Mouse (Mus musculus): ENCODE results near the gene Olfr455.

Gene Olfr455

GRCm38 (mm10) chr6:42489731-42490130 is 57.7 kb downstream of the Olfr455 start:
- no peak for DNase-seq (ENCODE audit: low read depth in 2 of 2, low spot score in 2 of 2)

- no peak for DNase-seq (ENCODE audit: low read depth in 2 of 2, low spot score in 2 of 2)
These were observed 60.3 kb downstream of the Olfr455 start, which contains the start of gene Olfr456 for GRCm38 (mm10) chr6:42487114-42487513. Gene Olfr456, minus strand, starts transcription at chr6:42487214.

Measured in CD8-positive naive resting alpha-beta T cell, adult 2 months (primary cell).